Mouse (Mus musculus) embryonic fibroblast, embryonic 13.5 days (primary cell): ENCODE measurements at regions not wholly inside any gene's neighbourhood (a gene's known extent, or its start where the extent isn't known, plus 50 kb on each side); places are given as distances from the start of the nearest gene placed in this dataset.

ENCODE experiments used
- CTCF ChIP-seq: IDR thresholded peaks from 2 replicates; pipeline ENCODE4 v1.5.1; 2011; ENCODE audit warnings: mild to moderate bottlenecking, control low read depth, low read length, moderate library complexity, borderline replicate concordance; ENCODE audit not compliant: insufficient read depth
- POLR2A ChIP-seq: IDR thresholded peaks from 2 replicates; pipeline ENCODE4 v1.6.1; 2011; ENCODE audit warnings: low read depth, mild to moderate bottlenecking, control low read depth, low read length, moderate library complexity

DNA sequence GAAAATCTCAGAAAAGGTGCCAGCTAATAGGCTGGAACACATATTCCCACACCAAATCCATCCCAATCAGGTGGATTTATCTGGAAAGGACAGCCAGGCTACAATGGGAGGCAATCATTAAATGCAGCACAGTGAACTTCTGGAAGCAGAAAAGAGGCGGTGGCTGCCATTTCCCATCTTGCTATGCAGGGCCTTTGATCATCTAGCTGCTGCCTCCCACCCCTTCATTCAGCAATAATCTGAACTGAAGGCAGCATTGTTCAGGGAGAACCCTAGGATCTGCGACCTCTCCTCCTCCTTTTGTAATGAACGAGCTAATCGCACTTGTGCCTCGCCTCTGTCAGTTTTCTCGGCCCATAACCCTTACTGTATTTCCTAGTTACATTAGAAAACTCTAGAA lies 413.9 kb downstream of the Meis1 start:
- TF ChIP-seq CTCF, result no peak
- no peak for TF ChIP-seq POLR2A
